Mouse (Mus musculus) heart, embryonic 16.5 days (tissue): Measurements from ENCODE around the gene Olfr1323. TPM values are rescaled to one million over a fixed set of nuclear protein-coding genes. Genes with fewer than 3 reads are reported as not detected.

Source experiments
- ATAC-seq: fragments of 200-750 bp; cut with Nextera tagmentation; replicated peaks from 2 replicates; pipeline ENCODE4 v1.8.0; 2017; ENCODE audit warnings: moderate number of reproducible peaks; ENCODE audit not compliant: insufficient read depth, low FRiP score; ENCODE audit errors: extremely low read depth
- H3K27ac ChIP-seq: fragments of 300-500 bp; sonication (generic); 2 replicates; pipeline ENCODE4 v1.5.1; 2014; ENCODE audit warnings: mild to moderate bottlenecking, low read length, control low read depth, moderate library complexity
- H3K27me3 ChIP-seq: fragments of 300-500 bp; sonication (generic); 2 replicates; pipeline ENCODE4 v1.6.1; 2014; ENCODE audit warnings: low read length, mixed read lengths; ENCODE audit not compliant: control insufficient read depth, insufficient read depth
- H3K36me3 ChIP-seq: fragments of 300-500 bp; sonication (generic); 2 replicates; pipeline ENCODE4 v1.6.1; 2014; ENCODE audit not compliant: control insufficient read depth, insufficient read depth
- H3K4me1 ChIP-seq: fragments of 300-500 bp; sonication (generic); 2 replicates; pipeline ENCODE4 v1.6.1; 2014; ENCODE audit warnings: low read length, mixed read lengths; ENCODE audit not compliant: control insufficient read depth, insufficient read depth
- H3K4me2 ChIP-seq: fragments of 300-500 bp; sonication (generic); 2 replicates; pipeline ENCODE4 v1.6.1; 2014; ENCODE audit warnings: low read depth, mild to moderate bottlenecking, control low read depth, low read length
- H3K4me3 ChIP-seq: fragments of 300-500 bp; sonication (generic); 2 replicates; pipeline ENCODE4 v1.5.1; 2014; ENCODE audit warnings: mild to moderate bottlenecking, control low read depth, low read length
- H3K9ac ChIP-seq: fragments of 300-500 bp; sonication (generic); 2 replicates; pipeline ENCODE4 v1.6.1; 2014; ENCODE audit warnings: low read length, control low read depth
- H3K9me3 ChIP-seq: fragments of 300-500 bp; sonication (generic); replicated peaks from 2 replicates; pipeline ENCODE4 v1.6.1; 2016; ENCODE audit warnings: low read length; ENCODE audit not compliant: control insufficient read depth
- WGBS: fragments of 180-500 bp; shearing (Covaris S2); extraction: QIAGEN DNeasy Blood & Tissue Kit; methylation state at CpG from one replicate; pipeline ENCODE4 v1.1.7; 2014; 5-methylcytosine and 5-hydroxymethylcytosine counted together
- polyA plus RNA-seq: library from polyadenylated mRNA; unstranded; fragments of >200 nt; fragmentation: Nextera tagmentation; extraction: Ambion mirVana; gene quantifications from 2 replicates; pipeline ENCODE4 v1.2.1, GENCODE M21; 2015

Gene Olfr1323
- not detected in 2 replicates for polyA plus RNA-seq

GRCm38 (mm10) chrX:50019259-50019658, at the start of gene Olfr1323:
TSS of gene Olfr1323 (minus strand) at chrX:50019359.
- 74% methylated on average over 1 of the region's 1 CpGs for WGBS
- no peaks in the 10 kb centered on the region for H3K36me3 ChIP-seq
- H3K27me3 ChIP-seq = no peaks in the 10 kb centered on the region
- no peak for ATAC-seq
- H3K4me2 ChIP-seq = no peak within 1 kb of the TSS
- H3K4me3 ChIP-seq = no peak within 1 kb of the TSS
- H3K27ac ChIP-seq = no peak within 1 kb of the TSS
- no peak within 1 kb of the TSS for H3K9ac ChIP-seq
- H3K4me1 ChIP-seq = no peaks in the 10 kb centered on the region
- H3K9me3 ChIP-seq = no peaks in the 10 kb centered on the region

GRCm38 (mm10) chrX:50012242-50012641, 6.9 kb downstream of the Olfr1323 start:
- no peaks in the 10 kb centered on the region for H3K27me3 ChIP-seq
- 41% methylated on average over 4 of the region's 4 CpGs for WGBS
- no peak overlapping the region for H3K4me2 ChIP-seq
- no peak overlapping the region for H3K4me3 ChIP-seq
- no peaks in the 10 kb centered on the region for H3K4me1 ChIP-seq
- no peak for ATAC-seq
- no peak overlapping the region for H3K9ac ChIP-seq
- no peaks in the 10 kb centered on the region for H3K9me3 ChIP-seq
- no peaks in the 10 kb centered on the region for H3K36me3 ChIP-seq
- H3K27ac ChIP-seq = no peak overlapping the region

Other genes starting within 250 kb of the Olfr1323 start
- 5.2 and 5.7 TPM in 2 replicates for gene Igsf1, start 221.6 kb downstream of the Olfr1323 start, polyA plus RNA-seq
- not detected in 2 replicates for gene Olfr1322, start 127.9 kb downstream of the Olfr1323 start, polyA plus RNA-seq